Mouse (Mus musculus) kidney, postnatal 0 days (tissue): Measurements from ENCODE around the gene Six4. TPM values are rescaled to one million over a fixed set of nuclear protein-coding genes. Genes with fewer than 3 reads are reported as not detected.

ENCODE experiments used
- ATAC-seq: fragments of 200-750 bp; cut with Nextera tagmentation; replicated peaks from 2 replicates; pipeline ENCODE4 v1.8.0; 2017; ENCODE audit warnings: low read depth, moderate number of reproducible peaks, moderate TSS enrichment, moderate library complexity; ENCODE audit not compliant: low FRiP score
- DNase-seq: peaks from one replicate; pipeline ENCODE4 v3.0.0-alpha.2; 2016; ENCODE audit warnings: low spot score
- H3K27ac ChIP-seq: fragments of 300-500 bp; sonication (generic); 2 replicates; pipeline ENCODE4 v1.5.1; 2014; ENCODE audit warnings: mild to moderate bottlenecking
- H3K27me3 ChIP-seq: fragments of 300-500 bp; sonication (generic); 2 replicates; pipeline ENCODE4 v1.6.1; 2014; ENCODE audit warnings: low read length, mixed read lengths; ENCODE audit not compliant: insufficient read depth
- H3K36me3 ChIP-seq: fragments of 300-500 bp; sonication (generic); 2 replicates; pipeline ENCODE4 v1.6.1; 2014; ENCODE audit warnings: low read length, mixed read lengths; ENCODE audit not compliant: insufficient read depth
- H3K4me1 ChIP-seq: fragments of 300-500 bp; sonication (generic); replicated peaks from 2 replicates; pipeline ENCODE4 v1.6.1; 2014; ENCODE audit warnings: antibody characterized with exemption, low read length, mixed read lengths; ENCODE audit not compliant: insufficient read depth
- H3K4me2 ChIP-seq: fragments of 300-500 bp; sonication (generic); 2 replicates; pipeline ENCODE4 v1.6.1; 2014; ENCODE audit warnings: mild to moderate bottlenecking, low read length, moderate library complexity, mixed read lengths
- H3K4me3 ChIP-seq: fragments of 300-500 bp; sonication (generic); replicated peaks from 2 replicates; pipeline ENCODE4 v1.5.1; 2014; ENCODE audit warnings: low read depth, low read length
- H3K9ac ChIP-seq: fragments of 300-500 bp; sonication (generic); 2 replicates; pipeline ENCODE4 v1.6.1; 2014; ENCODE audit warnings: low read depth, low read length
- H3K9me3 ChIP-seq: fragments of 300-500 bp; sonication (generic); replicated peaks from 2 replicates; pipeline ENCODE4 v1.6.1; 2016; ENCODE audit warnings: low read length, inconsistent platforms, mixed read lengths
- CTCF ChIP-seq: IDR thresholded peaks from 2 replicates; pipeline ENCODE4 v1.5.1; 2016; ENCODE audit warnings: antibody characterized with exemption, low read depth, mild to moderate bottlenecking, moderate library complexity
- WGBS: fragments of 180-500 bp; shearing (Covaris S2); extraction: QIAGEN DNeasy Blood & Tissue Kit; methylation state at CpG from one replicate; pipeline ENCODE4 v1.1.7; 2014; 5-methylcytosine and 5-hydroxymethylcytosine counted together
- polyA plus RNA-seq: library from polyadenylated mRNA; unstranded; fragments of >200 nt; fragmentation: Nextera tagmentation; extraction: Ambion mirVana; gene quantifications from 2 replicates; pipeline ENCODE4 v1.2.1, GENCODE M21; 2015

Gene Six4
- polyA plus RNA-seq, 1 experiment from 2014 or later: 2.2 TPM

DNA sequence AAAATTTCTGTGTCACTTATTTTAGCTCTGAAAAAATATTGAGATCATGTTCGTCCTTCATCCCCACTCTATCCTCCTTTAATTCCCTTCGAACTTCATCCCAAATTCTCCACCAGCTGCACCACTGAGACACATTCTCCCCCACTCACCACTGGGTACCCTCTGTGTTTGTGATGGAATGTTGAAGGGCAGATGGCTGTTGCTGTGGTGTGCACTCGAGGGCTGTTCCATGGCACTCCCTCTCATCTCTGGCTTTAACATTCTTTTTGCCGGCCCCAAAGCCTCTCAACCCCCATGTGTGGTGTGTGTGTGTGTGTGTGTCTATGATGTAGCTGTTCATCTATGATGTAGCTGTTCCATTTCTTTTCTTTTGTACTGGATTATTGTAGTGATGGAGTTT, 12.0 kb upstream of the Six4 start:
- DNase-seq (no peak), ATAC-seq (no peak)
- no peak overlapping the region for H3K27ac ChIP-seq
- H3K4me3 ChIP-seq: no peak overlapping the region
- no peak for TF ChIP-seq CTCF
- H3K4me1 ChIP-seq: no peaks in the 10 kb centered on the region
- H3K36me3 ChIP-seq: no peaks in the 10 kb centered on the region
- no peak overlapping the region for H3K4me2 ChIP-seq
- H3K9me3 ChIP-seq: no peaks in the 10 kb centered on the region
- no peak overlapping the region for H3K9ac ChIP-seq
- 77% methylated on average over 4 of the region's 4 CpGs for WGBS
- no peaks in the 10 kb centered on the region for H3K27me3 ChIP-seq

- 1% methylated on average over 23 of the region's 23 CpGs for WGBS
- H3K36me3 ChIP-seq: no peaks in the 10 kb centered on the region
- no peaks in the 10 kb centered on the region for H3K27me3 ChIP-seq
- peak within 1 kb of the TSS; percentile 84 for H3K27ac ChIP-seq
- H3K9ac ChIP-seq: peak within 1 kb of the TSS; percentile 82
- H3K4me1 ChIP-seq: no peaks in the 10 kb centered on the region
- peak within 1 kb of the TSS; percentile 85 for H3K4me3 ChIP-seq
- peak within 1 kb of the TSS; percentile 63 for H3K4me2 ChIP-seq
- TF ChIP-seq CTCF: no peak
- ATAC-seq: peak; percentile 76
- DNase-seq: peak; percentile 78
- H3K9me3 ChIP-seq: no peaks in the 10 kb centered on the region
These were observed 10.1 kb upstream of the Six4 start, which contains the start of gene Mnat1 for GRCm38 (mm10) chr12:73123093-73124041. Gene Mnat1 (plus strand): TSS chr12:73123717.

- Histone ChIP-seq H3K4me1 (no peaks in the 10 kb centered on the region; the same call in 1 of the 2 replicates), H3K9me3 (no peaks in the 10 kb centered on the region), H3K27ac (peak overlapping the region; percentile 90), H3K27me3 (no peaks in the 10 kb centered on the region), H3K4me2 (peak overlapping the region; percentile 98), H3K4me3 (peak overlapping the region; percentile 79), H3K9ac (peak overlapping the region; percentile 73), H3K36me3 (no peaks in the 10 kb centered on the region)
- under 1% methylated on average over 61 of the region's 71 CpGs for WGBS
- no peak for TF ChIP-seq CTCF
- peak; percentile 13; the same call in 1 of the 2 replicates for ATAC-seq
- peak; percentile 58 for DNase-seq
These were observed 749 bp downstream of the Six4 start for GRCm38 (mm10) chr12:73112326-73113087.

DNA sequence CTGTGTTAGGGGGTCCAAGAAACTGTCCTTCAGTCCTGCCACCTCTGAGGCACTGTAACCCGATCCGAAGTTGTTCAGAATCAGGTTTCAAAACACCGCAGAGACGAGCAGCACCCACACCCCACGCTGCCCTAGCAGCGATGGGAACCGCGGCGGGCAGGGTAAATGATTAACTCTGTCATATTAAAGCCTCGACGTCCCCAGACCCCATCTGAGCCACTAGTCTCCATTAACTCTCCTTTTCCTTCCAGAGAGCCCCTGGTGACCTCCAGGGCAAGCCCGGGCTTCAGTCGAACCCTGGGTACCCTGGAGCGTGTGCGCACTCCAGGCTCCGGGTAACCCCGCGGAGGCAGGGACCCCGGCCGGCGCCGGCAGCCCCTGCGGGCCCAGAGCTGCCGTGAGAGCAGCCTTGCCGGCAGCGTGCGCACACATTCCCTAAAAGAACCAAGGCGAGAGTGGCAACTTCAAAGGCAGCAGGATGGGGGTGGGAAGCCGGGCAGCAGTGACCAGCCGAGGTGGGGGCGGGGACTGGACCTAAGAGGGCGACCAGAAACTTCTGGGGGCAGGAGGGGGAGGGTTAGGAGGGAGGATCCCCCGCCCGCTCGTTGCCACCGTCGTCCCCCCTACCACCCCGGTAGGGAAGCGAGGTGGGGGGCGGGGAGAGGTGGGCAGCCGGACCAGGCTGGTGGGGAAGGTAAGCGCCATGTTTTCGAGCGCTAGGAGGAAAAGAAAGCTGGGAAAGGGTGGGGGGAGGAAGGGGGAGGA, 1.5 kb downstream of the Six4 start:
- no peaks in the 10 kb centered on the region for H3K36me3 ChIP-seq
- ATAC-seq (peak; percentile 12; the same call in 1 of the 2 replicates), DNase-seq (peak; percentile 63)
- H3K9me3 ChIP-seq: no peaks in the 10 kb centered on the region
- H3K4me2 ChIP-seq: peak overlapping the region; percentile 98
- TF ChIP-seq CTCF: no peak
- H3K27ac ChIP-seq: peak overlapping the region; percentile 90
- no peaks in the 10 kb centered on the region for H3K27me3 ChIP-seq
- H3K9ac ChIP-seq: peak overlapping the region; percentile 73
- under 1% methylated on average over 37 of the region's 44 CpGs for WGBS
- H3K4me1 ChIP-seq: no peaks in the 10 kb centered on the region; the same call in 1 of the 2 replicates
- H3K4me3 ChIP-seq: peak overlapping the region; percentile 79

GRCm38 (mm10) chr12:73110431-73111111, 2.7 kb downstream of the Six4 start:
- no peak for TF ChIP-seq CTCF
- Histone ChIP-seq H3K4me1 (no peaks in the 10 kb centered on the region; the same call in 1 of the 2 replicates), H3K27ac (peak overlapping the region; percentile 90), H3K9ac (peak overlapping the region; percentile 19), H3K27me3 (no peaks in the 10 kb centered on the region), H3K4me3 (peak overlapping the region; percentile 79), H3K36me3 (no peaks in the 10 kb centered on the region), H3K4me2 (peak overlapping the region; percentile 98), H3K9me3 (no peaks in the 10 kb centered on the region)
- DNase-seq (peak; percentile 69), ATAC-seq (peak; percentile 82)
- WGBS: 3% methylated on average over 21 of the region's 23 CpGs
